Mouse (Mus musculus) forebrain, embryonic 12.5 days (tissue): ENCODE measurements around the gene Ttn. TPM values are rescaled to one million over a fixed set of nuclear protein-coding genes. Genes with fewer than 3 reads are reported as not detected.

Experiments used
- ATAC-seq: fragments of 200-750 bp; cut with Nextera tagmentation; 2 replicates; pipeline ENCODE4 v1.8.0; 2017; ENCODE audit warnings: moderate TSS enrichment; ENCODE audit not compliant: low FRiP score
- H3K27ac ChIP-seq: fragments of 300-500 bp; sonication (generic); 2 replicates; pipeline ENCODE4 v1.5.1; 2016; ENCODE audit warnings: mild to moderate bottlenecking
- H3K27me3 ChIP-seq: fragments of 300-500 bp; sonication (generic); 2 replicates; pipeline ENCODE4 v1.6.1; 2016; ENCODE audit warnings: mild to moderate bottlenecking
- H3K36me3 ChIP-seq: fragments of 300-500 bp; sonication (generic); replicated peaks from 2 replicates; pipeline ENCODE4 v1.6.1; 2016; ENCODE audit warnings: mild to moderate bottlenecking
- H3K4me1 ChIP-seq: fragments of 300-500 bp; sonication (generic); 2 replicates; pipeline ENCODE4 v1.6.1; 2016
- H3K4me2 ChIP-seq: fragments of 300-500 bp; sonication (generic); 2 replicates; pipeline ENCODE4 v1.6.1; 2016; ENCODE audit warnings: mild to moderate bottlenecking, moderate library complexity
- H3K4me3 ChIP-seq: fragments of 300-500 bp; sonication (generic); replicated peaks from 2 replicates; pipeline ENCODE4 v1.5.1; 2016; ENCODE audit warnings: mild to moderate bottlenecking
- H3K9ac ChIP-seq: fragments of 300-500 bp; sonication (generic); 2 replicates; pipeline ENCODE4 v1.6.1; 2016; ENCODE audit warnings: mild to moderate bottlenecking
- H3K9me3 ChIP-seq: fragments of 300-500 bp; sonication (generic); 2 replicates; pipeline ENCODE4 v1.6.1; 2016
- WGBS: fragments of 180-500 bp; shearing (Covaris S2); methylation state at CpG from one replicate; pipeline ENCODE4 v1.1.7; 2016; 5-methylcytosine and 5-hydroxymethylcytosine counted together
- polyA plus RNA-seq: library from polyadenylated mRNA; unstranded; fragments of >200 nt; fragmentation: Nextera tagmentation; extraction: Ambion mirVana; gene quantifications from 2 replicates; pipeline ENCODE4 v1.2.1, GENCODE M21; 2016

Gene Ttn
- polyA plus RNA-seq, 1 experiment from 2014 or later: 1.2 TPM

DNA sequence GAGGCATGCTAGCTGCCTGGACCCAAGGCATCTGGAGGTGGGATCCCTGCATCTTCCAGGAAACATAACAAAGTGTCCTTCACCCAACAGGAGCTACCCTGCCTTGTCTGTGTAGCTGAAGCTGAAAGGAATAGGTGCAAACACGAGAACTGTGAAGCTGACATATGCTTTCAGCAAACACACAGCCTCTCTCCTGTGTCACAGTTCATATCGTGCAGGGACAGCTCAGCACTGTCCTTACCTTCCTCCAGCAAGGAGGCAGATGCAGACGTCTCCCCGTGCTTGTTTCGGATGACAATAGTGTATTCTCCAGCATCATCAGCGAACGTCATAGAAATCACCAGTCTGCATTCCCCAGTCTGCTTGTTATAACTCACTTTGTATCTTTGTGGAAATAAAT, 32.6 kb downstream of the Ttn start:
- WGBS: 82% methylated on average over 7 of the region's 7 CpGs
- Histone ChIP-seq H3K36me3 (no peaks in the 10 kb centered on the region), H3K4me3 (no peak overlapping the region), H3K27ac (no peak overlapping the region), H3K9me3 (no peaks in the 10 kb centered on the region), H3K27me3 (no peaks in the 10 kb centered on the region), H3K9ac (no peak overlapping the region), H3K4me2 (no peak overlapping the region), H3K4me1 (no peaks in the 10 kb centered on the region)
- ATAC-seq: no peak

DNA sequence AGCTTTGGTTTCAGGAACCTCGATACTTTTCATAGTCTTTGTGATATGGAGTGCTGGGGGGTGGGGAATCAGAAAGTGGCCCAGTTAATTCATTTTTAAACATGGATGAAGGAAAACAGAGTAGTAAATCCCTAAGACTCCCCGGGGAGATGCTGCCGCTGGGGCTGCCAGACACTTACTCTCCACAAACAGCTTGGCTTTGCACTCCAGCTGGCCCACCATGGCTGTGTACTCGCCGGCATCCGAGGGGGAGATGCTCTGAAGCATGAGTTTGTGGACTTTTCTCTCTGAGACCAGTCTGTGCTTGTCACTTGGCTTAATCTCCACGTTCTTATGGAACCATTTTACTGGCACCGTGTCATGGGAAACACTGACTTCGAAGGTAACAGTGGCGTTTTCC, 43.8 kb downstream of the Ttn start:
- Histone ChIP-seq H3K4me2 (no peak overlapping the region), H3K9me3 (no peaks in the 10 kb centered on the region), H3K36me3 (no peaks in the 10 kb centered on the region), H3K4me3 (no peak overlapping the region), H3K9ac (no peak overlapping the region), H3K4me1 (peaks cover 5% of the 10 kb centered on the region; the same call in 1 of the 2 replicates), H3K27ac (no peak overlapping the region), H3K27me3 (no peaks in the 10 kb centered on the region)
- no peak for ATAC-seq
- WGBS: 69% methylated on average over 10 of the region's 10 CpGs

GRCm38 (mm10) chr2:76929718-76930117, 52.6 kb downstream of the Ttn start:
- Histone ChIP-seq H3K4me1 (no peaks in the 10 kb centered on the region), H3K27me3 (no peaks in the 10 kb centered on the region), H3K36me3 (no peaks in the 10 kb centered on the region), H3K4me3 (no peak overlapping the region), H3K27ac (no peak overlapping the region), H3K4me2 (no peak overlapping the region), H3K9me3 (no peaks in the 10 kb centered on the region), H3K9ac (no peak overlapping the region)
- 7% methylated on average over 2 of the region's 2 CpGs for WGBS
- no peak for ATAC-seq

- 88% methylated on average over 3 of the region's 3 CpGs for WGBS
- H3K36me3 ChIP-seq: no peaks in the 10 kb centered on the region
- ATAC-seq: no peak
- no peaks in the 10 kb centered on the region for H3K4me1 ChIP-seq
- no peaks in the 10 kb centered on the region for H3K9me3 ChIP-seq
- H3K27me3 ChIP-seq: no peaks in the 10 kb centered on the region
- no peak overlapping the region for H3K9ac ChIP-seq
- no peak overlapping the region for H3K27ac ChIP-seq
- H3K4me3 ChIP-seq: no peak overlapping the region
- no peak overlapping the region for H3K4me2 ChIP-seq
Measured at GRCm38 (mm10) chr2:76928816-76929215, 53.5 kb downstream of the Ttn start.

GRCm38 (mm10) chr2:76928298-76928697, 54.0 kb downstream of the Ttn start:
- Histone ChIP-seq H3K9me3 (no peaks in the 10 kb centered on the region), H3K4me3 (no peak overlapping the region), H3K27ac (no peak overlapping the region), H3K4me2 (no peak overlapping the region), H3K27me3 (no peaks in the 10 kb centered on the region), H3K4me1 (no peaks in the 10 kb centered on the region), H3K9ac (no peak overlapping the region), H3K36me3 (no peaks in the 10 kb centered on the region)
- WGBS: 86% methylated on average over 7 of the region's 7 CpGs
- no peak for ATAC-seq

- H3K27ac ChIP-seq: no peak overlapping the region
- no peaks in the 10 kb centered on the region for H3K36me3 ChIP-seq
- WGBS: 77% methylated on average over 12 of the region's 12 CpGs
- no peak for ATAC-seq
- no peaks in the 10 kb centered on the region for H3K27me3 ChIP-seq
- no peak overlapping the region for H3K4me2 ChIP-seq
- no peak overlapping the region for H3K4me3 ChIP-seq
- H3K9me3 ChIP-seq: no peaks in the 10 kb centered on the region
- no peak overlapping the region for H3K9ac ChIP-seq
- H3K4me1 ChIP-seq: no peaks in the 10 kb centered on the region
Measured at GRCm38 (mm10) chr2:76926927-76927326, 55.4 kb downstream of the Ttn start.

DNA sequence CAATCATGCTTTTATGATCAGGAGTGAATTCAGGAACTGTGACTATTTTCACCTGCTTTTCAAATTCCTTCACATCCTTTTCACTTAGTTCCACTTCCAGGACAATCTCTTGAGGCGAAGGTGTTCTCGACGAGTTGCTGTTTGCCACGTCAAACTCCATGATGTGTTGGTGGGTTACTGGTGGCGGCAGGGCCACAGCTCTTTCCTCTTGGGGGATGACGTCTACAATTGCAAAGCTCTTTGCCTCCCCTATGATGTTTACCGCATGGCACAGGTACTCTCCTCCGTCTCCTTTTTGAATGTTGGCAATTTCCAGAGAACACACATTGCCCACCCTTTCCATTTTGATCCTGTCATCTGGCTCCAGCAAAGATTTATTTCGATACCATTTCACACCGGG, 67.4 kb downstream of the Ttn start:
- no peak for ATAC-seq
- Histone ChIP-seq H3K36me3 (no peaks in the 10 kb centered on the region), H3K27me3 (no peaks in the 10 kb centered on the region), H3K4me2 (no peak overlapping the region), H3K4me3 (no peak overlapping the region), H3K9ac (no peak overlapping the region), H3K4me1 (no peaks in the 10 kb centered on the region), H3K27ac (no peak overlapping the region), H3K9me3 (no peaks in the 10 kb centered on the region)
- 96% methylated on average over 10 of the region's 10 CpGs for WGBS

DNA sequence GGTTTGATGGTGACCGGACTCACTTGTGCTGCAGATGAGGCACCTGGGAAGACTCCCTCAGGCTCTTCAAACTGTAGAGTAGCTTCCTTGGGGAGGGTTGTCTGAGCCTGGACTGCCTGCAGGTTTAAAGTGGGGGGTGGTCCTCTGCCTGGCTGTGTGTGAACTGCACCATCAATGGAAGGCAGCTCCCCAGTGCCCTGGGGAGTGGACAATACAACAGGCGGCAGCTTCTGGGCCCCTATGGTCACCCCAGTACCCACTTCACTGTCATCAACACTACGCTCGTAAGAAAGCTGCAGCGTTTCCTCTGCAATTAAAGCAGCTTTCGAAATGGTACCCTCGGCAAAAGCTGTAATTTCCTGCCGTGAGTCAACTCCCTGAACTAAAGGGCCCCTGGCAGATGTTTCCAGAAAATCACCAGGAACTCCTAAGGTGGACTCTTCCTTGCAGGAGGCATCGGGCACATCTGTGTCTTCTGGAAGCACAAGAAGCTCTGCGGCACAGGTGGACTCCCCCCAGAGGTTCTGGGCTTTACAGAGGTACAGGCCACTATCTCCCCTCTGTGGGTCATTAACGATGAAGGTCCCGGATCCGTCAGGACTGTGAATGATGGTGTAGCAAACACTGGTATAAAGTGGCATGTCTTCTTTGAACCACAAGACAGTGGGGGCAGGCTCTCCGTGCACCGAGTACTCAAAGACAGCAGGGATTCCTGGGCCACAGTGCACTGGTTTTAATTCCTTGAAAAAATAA, 73.5 kb downstream of the Ttn start:
- WGBS: 84% methylated on average over 15 of the region's 15 CpGs
- no peak overlapping the region for H3K4me2 ChIP-seq

GRCm38 (mm10) chr2:76903351-76903750, 79.0 kb downstream of the Ttn start:
- Histone ChIP-seq H3K4me2 (no peak overlapping the region), H3K4me1 (no peaks in the 10 kb centered on the region), H3K36me3 (no peaks in the 10 kb centered on the region), H3K4me3 (no peak overlapping the region), H3K9ac (no peak overlapping the region), H3K9me3 (no peaks in the 10 kb centered on the region), H3K27me3 (no peaks in the 10 kb centered on the region), H3K27ac (no peak overlapping the region)
- 88% methylated on average over 11 of the region's 11 CpGs for WGBS
- ATAC-seq: no peak

More for the DNA sequence above, 73.5 kb downstream of the Ttn start:
- Histone ChIP-seq H3K36me3 (no peaks in the 10 kb centered on the region), H3K4me3 (no peak overlapping the region), H3K4me1 (no peaks in the 10 kb centered on the region), H3K9me3 (no peaks in the 10 kb centered on the region), H3K9ac (no peak overlapping the region), H3K27ac (no peak overlapping the region), H3K27me3 (no peaks in the 10 kb centered on the region)
- no peak for ATAC-seq

DNA sequence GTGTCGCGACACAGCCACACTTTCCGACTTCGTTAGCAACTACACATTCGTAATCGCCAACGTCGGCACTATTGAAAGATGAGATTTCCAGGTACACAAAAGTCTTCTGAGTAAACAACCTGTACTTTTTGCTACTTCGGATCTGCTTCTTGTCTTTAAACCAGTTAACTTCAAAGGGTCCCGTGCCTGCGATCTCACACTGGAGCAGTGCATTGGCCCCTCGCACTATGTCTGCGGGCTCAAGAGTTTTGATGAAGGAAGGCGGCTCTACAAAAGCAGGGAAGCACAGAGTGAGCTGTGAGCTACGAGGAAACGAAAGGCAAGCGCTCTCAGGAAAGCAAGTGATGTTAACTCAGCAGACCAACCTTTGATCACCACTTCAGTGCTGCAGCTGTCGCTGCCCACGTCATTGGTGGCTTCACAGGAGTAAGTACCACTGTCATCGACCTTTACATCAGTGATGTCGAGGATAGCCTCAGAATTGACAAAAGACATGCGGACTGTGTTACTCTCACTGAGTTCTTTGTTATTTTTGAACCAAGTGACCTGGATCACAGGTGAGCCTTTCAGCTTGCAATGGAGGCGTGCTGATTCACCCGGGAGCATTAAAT, 80.8 kb downstream of the Ttn start:
- Histone ChIP-seq H3K27me3 (no peaks in the 10 kb centered on the region), H3K4me1 (no peaks in the 10 kb centered on the region), H3K27ac (no peak overlapping the region), H3K4me2 (no peak overlapping the region), H3K36me3 (no peaks in the 10 kb centered on the region), H3K4me3 (no peak overlapping the region), H3K9ac (no peak overlapping the region), H3K9me3 (no peaks in the 10 kb centered on the region)
- no peak for ATAC-seq
- WGBS: 90% methylated on average over 24 of the region's 24 CpGs

DNA sequence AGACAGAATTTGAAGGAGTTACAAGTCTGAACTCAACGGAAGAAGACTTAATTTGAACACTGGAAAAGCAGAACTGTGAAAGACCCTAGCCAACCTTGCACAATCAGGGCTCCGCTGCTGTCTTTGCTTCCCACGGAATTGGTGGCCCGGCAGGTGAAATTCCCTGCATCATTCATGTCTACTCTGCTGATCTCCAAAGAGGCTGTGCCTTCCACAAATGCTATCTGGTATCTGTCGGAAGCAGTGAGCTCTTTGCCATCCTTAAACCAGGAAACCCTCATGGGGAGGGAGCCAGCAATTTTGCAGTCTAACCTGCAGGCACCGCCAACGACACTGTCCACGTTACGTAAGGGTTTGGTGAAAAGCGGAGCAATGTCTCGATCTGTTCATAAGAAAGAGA, 82.5 kb downstream of the Ttn start:
- 95% methylated on average over 11 of the region's 11 CpGs for WGBS

GRCm38 (mm10) chr2:76896990-76897389, 85.4 kb downstream of the Ttn start:
- no peaks in the 10 kb centered on the region for H3K4me1 ChIP-seq
- no peak overlapping the region for H3K4me3 ChIP-seq
- whole genome bisulfite sequencing: 90% methylated on average over 8 of the region's 8 CpGs
- H3K36me3 ChIP-seq: no peaks in the 10 kb centered on the region
- H3K9me3 ChIP-seq: no peaks in the 10 kb centered on the region
- H3K27me3 ChIP-seq: no peaks in the 10 kb centered on the region
- no peak overlapping the region for H3K4me2 ChIP-seq
- ATAC-seq: no peak
- H3K9ac ChIP-seq: no peak overlapping the region
- H3K27ac ChIP-seq: no peak overlapping the region

More for the DNA sequence above, 82.5 kb downstream of the Ttn start:
- no peak overlapping the region for H3K9ac ChIP-seq
- H3K9me3 ChIP-seq: no peaks in the 10 kb centered on the region
- no peaks in the 10 kb centered on the region for H3K4me1 ChIP-seq
- H3K27me3 ChIP-seq: no peaks in the 10 kb centered on the region
- H3K4me3 ChIP-seq: no peak overlapping the region
- no peak overlapping the region for H3K4me2 ChIP-seq
- no peaks in the 10 kb centered on the region for H3K36me3 ChIP-seq
- no peak overlapping the region for H3K27ac ChIP-seq
- no peak for ATAC-seq

GRCm38 (mm10) chr2:76895327-76895726, 87.0 kb downstream of the Ttn start:
- 87% methylated on average over 4 of the region's 4 CpGs for WGBS
- no peak overlapping the region for H3K9ac ChIP-seq
- no peak overlapping the region for H3K27ac ChIP-seq
- H3K4me3 ChIP-seq: no peak overlapping the region
- no peaks in the 10 kb centered on the region for H3K36me3 ChIP-seq
- H3K4me1 ChIP-seq: no peaks in the 10 kb centered on the region
- no peaks in the 10 kb centered on the region for H3K9me3 ChIP-seq
- H3K27me3 ChIP-seq: no peaks in the 10 kb centered on the region
- ATAC-seq: no peak
- no peak overlapping the region for H3K4me2 ChIP-seq
